Mouse (Mus musculus): Measurements from ENCODE around the gene Eif3g. TPM values are rescaled to one million over a fixed set of nuclear protein-coding genes. Genes with fewer than 3 reads are reported as not detected.

Gene Eif3g
- total and polyA plus RNA-seq, 3 experiments: 211 to 392 (median 293) TPM

DNA sequence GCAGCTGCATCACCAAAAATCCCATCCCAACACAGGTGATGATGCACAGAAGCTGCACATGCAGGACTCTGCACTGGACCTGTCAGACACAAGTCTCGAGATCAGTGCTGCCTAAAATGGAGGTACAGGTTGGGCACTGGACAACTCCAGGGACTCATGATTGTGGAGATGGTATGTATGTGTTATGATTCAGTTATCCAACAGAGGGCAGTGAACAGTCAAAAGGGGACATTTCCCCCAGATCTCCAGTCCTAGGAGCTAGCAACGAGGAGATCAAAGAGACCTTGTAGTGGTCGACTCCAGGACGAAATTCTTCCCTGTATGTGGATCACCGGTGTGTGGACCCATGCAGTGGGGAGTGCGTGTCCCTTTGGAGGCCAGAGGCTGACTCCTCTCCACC lies 38.5 kb downstream of the Eif3g start:
- Histone ChIP-seq H3K4me3 (replicated peaks in 1 of 3; ENCODE audit: low read depth in 2 of 3, low read length in 2 of 3, poor library complexity in 1 of 3) (no peak overlapping the region), H3K9ac (ENCODE audit: insufficient read depth, low read depth) (no peak overlapping the region), H3K79me2 (replicated peaks; ENCODE audit: control insufficient read depth, extremely low read depth, insufficient read depth, poor library complexity, severe bottlenecking) (no peaks in the 10 kb centered on the region), H3K27ac (ENCODE audit: insufficient read depth, low read depth) (no peak overlapping the region), H3K9me3 (replicated peaks; ENCODE audit: low read length) (no peaks in the 10 kb centered on the region), H3K36me3 (replicated peaks in 1 of 2; ENCODE audit: control insufficient read depth in 1 of 2, insufficient read depth in 1 of 2, low read length in 1 of 2) (no peaks in the 10 kb centered on the region), H3K4me2 (ENCODE audit: insufficient read depth, low read depth, poor library complexity, severe bottlenecking) (peak overlapping the region; percentile 22; the same call in 1 of the 2 replicates), H3K27me3 (replicated peaks) (peaks cover 54% of the 10 kb centered on the region), H3K4me1 (ENCODE audit: control insufficient read depth in 1 of 2, insufficient read depth in 2 of 2) (peaks cover 5 to 7% of the 10 kb centered on the region in 2 experiments; a peak in 2 of 4 replicates)
- dilution Hi-C loops (cut with MboI; ENCODE audit: extremely low pct_ligation_motif_present, extremely low pct_unique_long_range_greater_than_20kb, low sequenced_read_pairs): no loop called here
- in situ Hi-C loops (cut with MboI; ENCODE audit: low pct_ligation_motif_present, low pct_unique_long_range_greater_than_20kb, low sequenced_read_pairs): no loop called here
- DNase-seq (ENCODE audit: extremely low read depth): no peak
- TF ChIP-seq KAT2A (IDR thresholded peaks at IDR 0.05; ENCODE audit: insufficient replicate concordance, low read length) (no peak), BHLHE40 (IDR thresholded peaks at IDR 0.05; ENCODE audit: low read depth, low read length) (no peak), RCOR1 (conservative IDR thresholded peaks at IDR 0.05; ENCODE audit: low read depth, low read length) (no peak), MEF2A (IDR thresholded peaks at IDR 0.05; ENCODE audit: borderline replicate concordance, low read depth, low read length) (no peak), CTCF (conservative IDR thresholded peaks at IDR 0.05 in 1 of 2, IDR thresholded peaks at IDR 0.05 in 1 of 2; ENCODE audit: low read depth in 2 of 2, low read length in 2 of 2) (peak in 1 of 2 experiments; percentile 50; a peak in 2 of 4 replicates), IRF4 (IDR thresholded peaks at IDR 0.05; ENCODE audit: low read depth, low read length) (0 out of 2 replicates have a peak, but pooled peaks have one; percentile 15), NRF1 (IDR thresholded peaks at IDR 0.05; ENCODE audit: low read depth, low read length) (no peak), CHD1 (IDR thresholded peaks at IDR 0.05; ENCODE audit: low read depth, low read length) (no peak), POLR2A (IDR thresholded peaks at IDR 0.05; ENCODE audit: low read depth, low read length) (no peak), RAD21 (IDR thresholded peaks at IDR 0.05; ENCODE audit: low read depth, low read length) (peak; percentile 9), E2F4 (IDR thresholded peaks at IDR 0.05; ENCODE audit: insufficient replicate concordance, low read depth, low read length) (no peak), MYC (IDR thresholded peaks at IDR 0.05; ENCODE audit: low read depth, low read length) (no peak)

DNA sequence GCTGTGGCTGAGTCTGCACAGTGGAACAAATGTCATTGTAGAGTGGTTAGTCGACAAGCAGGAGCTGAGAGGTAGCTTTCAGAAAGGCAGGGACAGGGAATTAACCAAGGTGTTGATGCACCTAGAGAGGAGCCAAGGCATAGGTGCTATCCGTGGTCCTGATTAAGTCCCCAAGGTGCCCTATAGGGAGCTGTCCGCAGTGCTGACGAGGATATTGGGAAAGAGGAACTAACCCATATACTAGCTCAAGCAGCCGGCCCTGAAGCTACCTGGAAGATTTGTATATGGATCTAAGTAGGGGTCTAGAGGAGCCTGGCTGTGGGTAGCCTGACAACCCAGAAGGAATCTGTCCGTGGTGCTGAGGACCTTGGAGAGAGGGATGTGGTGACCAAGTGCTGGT lies 41.3 kb downstream of the Eif3g start:
- in situ Hi-C loops (cut with MboI; ENCODE audit: low pct_ligation_motif_present, low pct_unique_long_range_greater_than_20kb, low sequenced_read_pairs) (no loop called here), dilution Hi-C loops (cut with MboI; ENCODE audit: extremely low pct_ligation_motif_present, extremely low pct_unique_long_range_greater_than_20kb, low sequenced_read_pairs) (no loop called here)

DNA sequence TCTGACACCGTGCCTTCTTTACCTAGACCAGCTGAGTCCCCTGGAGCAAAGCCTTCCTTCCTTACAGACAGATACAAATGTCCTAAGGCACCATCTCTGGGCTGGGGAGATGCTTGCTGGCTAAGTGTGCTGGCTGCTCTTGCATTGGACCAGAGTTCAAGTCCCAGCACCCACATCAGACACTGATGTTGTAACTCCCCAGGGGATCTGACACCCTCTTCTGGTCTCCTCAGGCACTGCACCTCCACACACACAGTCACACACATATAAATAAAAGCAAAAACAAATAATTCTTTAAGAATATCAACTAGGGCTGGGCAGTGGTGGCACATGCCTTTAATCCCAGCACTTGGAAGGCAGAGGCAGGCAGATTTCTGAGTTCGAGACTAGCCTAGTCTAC lies 48.2 kb downstream of the Eif3g start:
- H3K79me2 ChIP-seq (replicated peaks; ENCODE audit: control insufficient read depth, extremely low read depth, insufficient read depth, poor library complexity, severe bottlenecking): no peaks in the 10 kb centered on the region
- in situ Hi-C loops (cut with MboI; ENCODE audit: low pct_ligation_motif_present, low pct_unique_long_range_greater_than_20kb, low sequenced_read_pairs): no loop called here

More for the DNA sequence above, 41.3 kb downstream of the Eif3g start:
- Histone ChIP-seq H3K27me3 (replicated peaks) (peaks cover 65% of the 10 kb centered on the region), H3K9me3 (replicated peaks; ENCODE audit: low read length) (no peaks in the 10 kb centered on the region), H3K4me1 (ENCODE audit: control insufficient read depth in 1 of 2, insufficient read depth in 2 of 2) (peaks cover 5 to 7% of the 10 kb centered on the region in 2 experiments; a peak in 2 of 4 replicates), H3K9ac (ENCODE audit: insufficient read depth, low read depth) (no peak overlapping the region), H3K4me3 (replicated peaks in 1 of 3; ENCODE audit: low read depth in 2 of 3, low read length in 2 of 3, poor library complexity in 1 of 3) (no peak overlapping the region), H3K27ac (ENCODE audit: insufficient read depth, low read depth) (no peak overlapping the region), H3K36me3 (replicated peaks in 1 of 2; ENCODE audit: control insufficient read depth in 1 of 2, insufficient read depth in 1 of 2, low read length in 1 of 2) (no peaks in the 10 kb centered on the region), H3K79me2 (replicated peaks; ENCODE audit: control insufficient read depth, extremely low read depth, insufficient read depth, poor library complexity, severe bottlenecking) (no peaks in the 10 kb centered on the region), H3K4me2 (ENCODE audit: insufficient read depth, low read depth, poor library complexity, severe bottlenecking) (no peak overlapping the region)
- no peak for TF ChIP-seq TBP (conservative IDR thresholded peaks at IDR 0.05; ENCODE audit: low read depth, low read length)
- peak; percentile 99 for TF ChIP-seq SIN3A (IDR thresholded peaks at IDR 0.05; ENCODE audit: low read length)
- TF ChIP-seq MXI1 (IDR thresholded peaks at IDR 0.05; ENCODE audit: low read depth, low read length): peak; percentile 88
- DNase-seq (ENCODE audit: extremely low read depth): peak; percentile 91

More for the DNA sequence above, 48.2 kb downstream of the Eif3g start:
- dilution Hi-C loops (cut with MboI; ENCODE audit: extremely low pct_ligation_motif_present, extremely low pct_unique_long_range_greater_than_20kb, low sequenced_read_pairs): no loop called here
- TF ChIP-seq RCOR1 (conservative IDR thresholded peaks at IDR 0.05; ENCODE audit: low read depth, low read length) (no peak), HCFC1 (IDR thresholded peaks at IDR 0.05; ENCODE audit: low read depth, low read length) (no peak), IRF4 (IDR thresholded peaks at IDR 0.05; ENCODE audit: low read depth, low read length) (no peak), EP300 (IDR thresholded peaks at IDR 0.05; ENCODE audit: low read length) (no peak), MEF2A (IDR thresholded peaks at IDR 0.05; ENCODE audit: borderline replicate concordance, low read depth, low read length) (no peak), MAX (IDR thresholded peaks at IDR 0.05; ENCODE audit: low read length) (no peak), SMC3 (IDR thresholded peaks at IDR 0.05; ENCODE audit: low read depth, low read length) (no peak), UBTF (IDR thresholded peaks at IDR 0.05; ENCODE audit: low read depth, low read length) (no peak), MAZ (IDR thresholded peaks at IDR 0.05; ENCODE audit: low read depth, low read length) (no peak), ETS1 (conservative IDR thresholded peaks at IDR 0.05; ENCODE audit: low read depth, low read length) (no peak), MAFK (IDR thresholded peaks at IDR 0.05; ENCODE audit: insufficient replicate concordance, low read length) (no peak), TCF12 (IDR thresholded peaks at IDR 0.05; ENCODE audit: low read depth, low read length) (no peak), POLR2AphosphoS2 (IDR thresholded peaks at IDR 0.05; ENCODE audit: low read depth, low read length) (no peak), MYC (IDR thresholded peaks at IDR 0.05; ENCODE audit: low read depth, low read length) (no peak), ZKSCAN1 (IDR thresholded peaks at IDR 0.05; ENCODE audit: borderline replicate concordance, low read depth, low read length) (no peak), KAT2A (IDR thresholded peaks at IDR 0.05; ENCODE audit: insufficient replicate concordance, low read length) (no peak)
- no peak for DNase-seq (ENCODE audit: extremely low read depth)
- Histone ChIP-seq H3K4me1 (ENCODE audit: control insufficient read depth in 1 of 2, insufficient read depth in 2 of 2) (no peaks in the 10 kb centered on the region), H3K36me3 (replicated peaks in 1 of 2; ENCODE audit: control insufficient read depth in 1 of 2, insufficient read depth in 1 of 2, low read length in 1 of 2) (no peaks in the 10 kb centered on the region), H3K4me2 (ENCODE audit: insufficient read depth, low read depth, poor library complexity, severe bottlenecking) (no peak overlapping the region), H3K27ac (ENCODE audit: insufficient read depth, low read depth) (no peak overlapping the region), H3K9me3 (replicated peaks; ENCODE audit: low read length) (no peaks in the 10 kb centered on the region), H3K9ac (ENCODE audit: insufficient read depth, low read depth) (no peak overlapping the region), H3K4me3 (replicated peaks in 1 of 3; ENCODE audit: low read depth in 2 of 3, low read length in 2 of 3, poor library complexity in 1 of 3) (no peak overlapping the region), H3K27me3 (replicated peaks) (peaks cover 78% of the 10 kb centered on the region)
